Mouse (Mus musculus): Measurements from ENCODE around the gene Ntng1. TPM values are rescaled to one million over a fixed set of nuclear protein-coding genes. Genes with fewer than 3 reads are reported as not detected.

The Ntng1 gene
- polyA plus RNA-seq, 1 experiment, result 13.6 TPM

DNA sequence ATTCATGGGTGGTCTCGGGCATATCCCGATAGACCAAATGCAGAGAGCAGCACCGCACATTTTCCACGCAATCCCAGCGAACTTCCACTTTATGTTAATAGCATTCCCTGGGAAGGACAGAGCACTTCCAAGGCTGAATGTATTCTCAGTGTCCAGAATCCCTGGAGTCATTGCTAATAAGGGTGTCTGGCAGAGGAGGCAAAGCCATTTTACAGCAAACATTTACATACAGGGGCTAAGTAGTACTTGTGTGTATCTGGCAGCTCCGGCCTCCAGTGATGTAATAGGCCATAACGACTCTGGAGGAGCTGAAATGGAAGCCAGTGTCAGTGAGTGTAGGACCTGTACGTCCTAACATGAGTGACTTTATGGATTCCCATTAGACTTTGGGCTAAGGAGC is 11.5 kb downstream of the Ntng1 start:
- no peaks in the 10 kb centered on the region for H3K4me1 ChIP-seq (ENCODE audit: control insufficient read depth, insufficient read depth, low read length)
- H3K4me3 ChIP-seq (ENCODE audit: insufficient read depth, low read length), result no peak overlapping the region
- no peak for TF ChIP-seq POLR2A (IDR thresholded peaks at IDR 0.05; ENCODE audit: extremely low read depth, insufficient read depth, low read length)
- no peak for TF ChIP-seq CTCF (IDR thresholded peaks at IDR 0.05; ENCODE audit: extremely low read depth, insufficient read depth, low read length)
- no peak overlapping the region for H3K27ac ChIP-seq (ENCODE audit: insufficient read depth, low read length)

DNA sequence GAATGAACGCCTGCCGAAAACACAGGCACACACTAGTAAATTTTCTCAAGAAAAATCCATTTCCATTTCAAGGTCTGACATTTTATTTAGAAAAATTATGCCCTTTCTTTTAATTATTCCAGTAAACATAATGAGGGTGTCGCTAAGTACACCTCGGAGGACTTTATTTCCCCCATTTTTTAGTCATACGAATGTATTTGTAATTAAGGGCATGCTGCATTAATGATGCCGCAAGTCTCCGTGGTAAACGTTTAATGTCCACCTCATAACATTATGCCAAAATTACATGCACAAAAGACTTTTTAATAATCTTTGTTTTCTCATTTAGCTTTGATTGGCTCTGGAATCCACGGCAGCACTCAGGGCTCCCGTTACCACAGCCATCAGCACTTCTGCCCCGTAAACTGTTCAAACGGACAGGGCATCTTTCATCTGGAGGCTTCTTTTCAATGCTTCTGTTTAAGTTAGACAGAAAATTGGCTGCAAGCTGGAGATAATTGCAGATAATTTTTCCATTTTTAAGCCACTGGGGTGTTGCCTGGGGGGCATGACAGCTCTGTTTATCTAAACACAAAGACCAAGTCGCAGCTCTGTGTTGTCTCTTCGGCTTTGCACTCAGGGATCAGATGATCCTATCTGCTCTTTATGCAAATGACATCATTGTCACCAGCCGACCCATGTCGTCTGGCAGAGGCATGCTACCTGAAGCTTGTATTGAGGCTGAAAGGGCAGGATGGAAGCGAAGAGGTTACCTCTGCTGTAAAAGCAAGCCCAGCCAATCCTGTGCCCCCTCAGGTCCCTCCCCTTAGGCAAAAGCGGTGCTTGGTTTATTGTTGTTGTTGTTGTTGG is 12.5 kb downstream of the Ntng1 start:
- TF ChIP-seq CTCF (IDR thresholded peaks at IDR 0.05; ENCODE audit: extremely low read depth, insufficient read depth, low read length) (no peak), POLR2A (IDR thresholded peaks at IDR 0.05; ENCODE audit: extremely low read depth, insufficient read depth, low read length) (no peak)
- Histone ChIP-seq H3K4me3 (ENCODE audit: insufficient read depth, low read length) (no peak overlapping the region), H3K4me1 (ENCODE audit: control insufficient read depth, insufficient read depth, low read length) (no peaks in the 10 kb centered on the region), H3K27ac (ENCODE audit: insufficient read depth, low read length) (no peak overlapping the region)

- no peak for TF ChIP-seq CTCF (IDR thresholded peaks at IDR 0.05; ENCODE audit: extremely low read depth, insufficient read depth, low read length)
- TF ChIP-seq POLR2A (IDR thresholded peaks at IDR 0.05; ENCODE audit: extremely low read depth, insufficient read depth, low read length), result no peak
- H3K4me1 ChIP-seq (ENCODE audit: control insufficient read depth, insufficient read depth, low read length), result no peaks in the 10 kb centered on the region
- no peak overlapping the region for H3K27ac ChIP-seq (ENCODE audit: insufficient read depth, low read length)
- H3K4me3 ChIP-seq (ENCODE audit: insufficient read depth, low read length), result no peak overlapping the region
Observed at GRCm38 (mm10) chr3:110129607-110130006, 14.2 kb downstream of the Ntng1 start.

- TF ChIP-seq POLR2A (IDR thresholded peaks at IDR 0.05; ENCODE audit: extremely low read depth, insufficient read depth, low read length) (no peak), CTCF (IDR thresholded peaks at IDR 0.05; ENCODE audit: extremely low read depth, insufficient read depth, low read length) (0 out of 2 replicates have a peak, but pooled peaks have one; percentile 27)
- no peak overlapping the region for H3K4me3 ChIP-seq (ENCODE audit: insufficient read depth, low read length)
Observed at GRCm38 (mm10) chr3:110105982-110106381, 37.8 kb downstream of the Ntng1 start.

DNA sequence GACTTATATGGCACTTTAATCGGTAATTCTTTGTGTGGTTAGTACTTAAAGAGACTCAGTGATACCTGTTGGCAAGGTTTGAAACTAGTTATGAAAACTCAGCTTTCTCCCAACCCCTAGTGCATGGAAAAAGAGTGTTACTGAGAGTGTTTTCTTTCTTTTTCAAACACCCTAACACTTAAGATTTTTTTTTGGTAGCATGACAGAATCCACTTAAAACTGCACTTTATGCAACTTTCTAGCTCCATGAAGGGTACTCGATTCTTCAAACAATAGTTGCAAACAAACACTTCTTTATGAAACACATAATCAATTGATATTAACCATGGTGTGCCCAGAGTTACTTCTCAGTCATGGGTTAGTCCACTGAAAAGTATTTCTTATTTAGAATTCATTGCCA is 49.4 kb downstream of the Ntng1 start:
- no peak for TF ChIP-seq CTCF (IDR thresholded peaks at IDR 0.05; ENCODE audit: extremely low read depth, insufficient read depth, low read length)
- TF ChIP-seq POLR2A (IDR thresholded peaks at IDR 0.05; ENCODE audit: extremely low read depth, insufficient read depth, low read length), result no peak
- Histone ChIP-seq H3K4me3 (ENCODE audit: insufficient read depth, low read length) (no peak overlapping the region), H3K4me1 (ENCODE audit: control insufficient read depth, insufficient read depth, low read length) (no peaks in the 10 kb centered on the region), H3K27ac (ENCODE audit: insufficient read depth, low read length) (no peak overlapping the region)

More at GRCm38 (mm10) chr3:110105982-110106381, 37.8 kb downstream of the Ntng1 start:
- Histone ChIP-seq H3K4me1 (ENCODE audit: control insufficient read depth, insufficient read depth, low read length) (no peaks in the 10 kb centered on the region), H3K27ac (ENCODE audit: insufficient read depth, low read length) (no peak overlapping the region)

DNA sequence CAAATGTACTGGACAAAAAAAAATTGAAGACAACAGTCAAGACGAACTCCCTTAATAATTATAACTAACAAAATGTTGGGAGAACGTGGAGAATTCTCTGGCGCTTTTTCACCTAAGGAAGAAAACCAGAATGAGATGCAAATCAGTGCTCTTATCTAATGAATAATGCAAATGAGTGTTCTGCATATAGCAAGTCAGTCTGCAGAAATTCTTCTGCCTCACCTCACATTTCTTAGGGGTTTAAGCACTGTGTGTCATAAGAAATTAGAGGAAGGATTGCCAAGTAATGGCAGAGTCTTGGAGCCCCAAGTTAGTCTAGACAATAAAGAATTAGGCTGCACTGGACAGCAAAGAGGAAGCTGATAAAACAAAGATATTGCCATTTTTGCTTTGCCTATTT is 49.8 kb downstream of the Ntng1 start:
- H3K4me3 ChIP-seq (ENCODE audit: insufficient read depth, low read length), result no peak overlapping the region
- H3K27ac ChIP-seq (ENCODE audit: insufficient read depth, low read length), result no peak overlapping the region
- TF ChIP-seq POLR2A (IDR thresholded peaks at IDR 0.05; ENCODE audit: extremely low read depth, insufficient read depth, low read length) (no peak), CTCF (IDR thresholded peaks at IDR 0.05; ENCODE audit: extremely low read depth, insufficient read depth, low read length) (no peak)
- H3K4me1 ChIP-seq (ENCODE audit: control insufficient read depth, insufficient read depth, low read length), result no peaks in the 10 kb centered on the region

DNA sequence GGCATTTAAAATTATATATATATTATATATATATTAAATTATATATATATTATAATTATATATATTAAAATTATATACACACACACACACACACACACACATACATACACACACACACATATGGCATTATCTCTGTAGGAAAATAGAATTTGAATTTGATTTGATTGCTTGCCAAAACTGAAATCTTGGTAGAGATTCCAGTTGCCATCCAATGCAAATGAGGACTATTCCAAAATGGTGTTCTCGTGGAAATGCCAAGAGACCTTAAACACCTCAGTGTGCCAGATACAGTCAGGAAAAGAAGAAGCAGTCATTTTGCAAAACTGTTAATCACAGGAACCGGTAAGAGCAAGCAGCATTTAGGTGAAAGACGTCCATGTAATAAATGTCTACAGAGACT is 51.3 kb downstream of the Ntng1 start:
- no peak overlapping the region for H3K27ac ChIP-seq (ENCODE audit: insufficient read depth, low read length)
- TF ChIP-seq CTCF (IDR thresholded peaks at IDR 0.05; ENCODE audit: extremely low read depth, insufficient read depth, low read length) (no peak), POLR2A (IDR thresholded peaks at IDR 0.05; ENCODE audit: extremely low read depth, insufficient read depth, low read length) (no peak)
- H3K4me3 ChIP-seq (ENCODE audit: insufficient read depth, low read length), result no peak overlapping the region
- H3K4me1 ChIP-seq (ENCODE audit: control insufficient read depth, insufficient read depth, low read length), result no peaks in the 10 kb centered on the region

DNA sequence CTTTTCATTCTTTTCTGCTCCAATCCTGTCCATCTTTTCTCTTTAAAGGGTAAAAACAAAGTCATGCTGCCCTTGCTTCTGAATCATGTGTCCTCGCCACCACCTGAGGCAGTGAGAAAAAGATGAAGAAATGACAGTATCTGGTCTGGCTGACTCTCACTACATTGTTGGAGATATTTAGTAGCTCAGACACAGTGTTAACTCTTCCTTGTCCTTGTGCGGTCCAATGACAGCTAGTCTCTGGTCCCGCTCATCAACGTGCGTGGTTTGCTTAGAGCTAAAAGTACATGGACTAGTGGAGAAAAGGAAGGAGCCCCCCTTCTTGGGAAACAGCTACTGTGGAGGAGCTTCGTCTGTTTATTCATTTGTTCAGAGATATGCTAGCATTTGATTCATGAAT is 56.6 kb downstream of the Ntng1 start:
- Histone ChIP-seq H3K4me3 (ENCODE audit: insufficient read depth, low read length) (no peak overlapping the region), H3K27ac (ENCODE audit: insufficient read depth, low read length) (no peak overlapping the region), H3K4me1 (ENCODE audit: control insufficient read depth, insufficient read depth, low read length) (no peaks in the 10 kb centered on the region)
- TF ChIP-seq POLR2A (IDR thresholded peaks at IDR 0.05; ENCODE audit: extremely low read depth, insufficient read depth, low read length) (no peak), CTCF (IDR thresholded peaks at IDR 0.05; ENCODE audit: extremely low read depth, insufficient read depth, low read length) (no peak)

DNA sequence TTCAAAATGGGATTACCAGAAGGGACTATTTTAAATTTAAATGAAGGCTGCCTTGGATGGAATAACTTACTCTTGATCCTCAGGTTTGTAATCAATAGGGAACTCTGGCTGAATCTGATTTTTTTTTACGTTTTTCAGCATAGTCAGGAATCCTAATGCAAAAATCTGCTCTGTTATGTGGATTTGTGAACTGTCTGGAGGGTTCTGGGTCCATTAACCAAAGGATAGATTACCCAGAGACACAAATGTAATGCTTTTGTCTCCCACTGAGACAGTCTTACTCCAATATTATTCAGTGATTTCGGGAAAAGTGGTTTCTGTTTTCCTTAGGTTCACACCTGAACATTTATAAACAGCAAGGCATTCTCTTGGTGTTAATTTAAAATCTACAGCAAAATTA is 58.5 kb downstream of the Ntng1 start:
- no peak overlapping the region for H3K27ac ChIP-seq (ENCODE audit: insufficient read depth, low read length)
- H3K4me1 ChIP-seq (ENCODE audit: control insufficient read depth, insufficient read depth, low read length), result no peaks in the 10 kb centered on the region
- H3K4me3 ChIP-seq (ENCODE audit: insufficient read depth, low read length), result no peak overlapping the region
- TF ChIP-seq CTCF (IDR thresholded peaks at IDR 0.05; ENCODE audit: extremely low read depth, insufficient read depth, low read length) (no peak), POLR2A (IDR thresholded peaks at IDR 0.05; ENCODE audit: extremely low read depth, insufficient read depth, low read length) (no peak)

GRCm38 (mm10) chr3:110064709-110065256 is 79.0 kb downstream of the Ntng1 start:
- H3K4me1 ChIP-seq (ENCODE audit: control insufficient read depth, insufficient read depth, low read length), result no peaks in the 10 kb centered on the region
- no peak overlapping the region for H3K27ac ChIP-seq (ENCODE audit: insufficient read depth, low read length)
- TF ChIP-seq CTCF (IDR thresholded peaks at IDR 0.05; ENCODE audit: extremely low read depth, insufficient read depth, low read length) (no peak), POLR2A (IDR thresholded peaks at IDR 0.05; ENCODE audit: extremely low read depth, insufficient read depth, low read length) (no peak)
- no peak overlapping the region for H3K4me3 ChIP-seq (ENCODE audit: insufficient read depth, low read length)

All from cortical plate, adult 2 months (tissue).